Mouse (Mus musculus): ENCODE data around the gene Gp9. TPM values are rescaled to one million over a fixed set of nuclear protein-coding genes. Genes with fewer than 3 reads are reported as not detected.

Gp9 gene
- total and polyA plus RNA-seq, 2 experiments from 2014 or later = not detected

GRCm38 (mm10) chr6:87790779-87791480 is 13.1 kb downstream of the Gp9 start:
- no peak for TF ChIP-seq CTCF (IDR thresholded peaks at IDR 0.05)
- Histone ChIP-seq H3K9ac (replicated peaks; ENCODE audit: low read length, poor library complexity, severe bottlenecking) (no peak overlapping the region), H3K4me1 (ENCODE audit: insufficient read depth, low read length) (no peaks in the 10 kb centered on the region), H3K27ac (ENCODE audit: low read depth, low read length) (no peak overlapping the region), H3K4me3 (ENCODE audit: low read depth, low read length) (no peak overlapping the region), H3K9me3 (ENCODE audit: low read length) (no peaks in the 10 kb centered on the region), H3K27me3 (ENCODE audit: insufficient read depth, low read length) (no peaks in the 10 kb centered on the region), H3K4me2 (ENCODE audit: low read depth, low read length, poor library complexity, severe bottlenecking) (no peak overlapping the region), H3K36me3 (ENCODE audit: insufficient read depth, low read length) (peaks cover 21% of the 10 kb centered on the region)
- DNase-seq (ENCODE audit: low spot score) (no peak), ATAC-seq (ENCODE audit: low FRiP score) (no peak)
- WGBS = 79% methylated on average over 7 of the region's 7 CpGs

- no peak overlapping the region for H3K27ac ChIP-seq (ENCODE audit: low read depth, low read length)
- H3K27me3 ChIP-seq (ENCODE audit: insufficient read depth, low read length) = no peaks in the 10 kb centered on the region
- DNase-seq (ENCODE audit: low spot score) = no peak
- H3K9ac ChIP-seq (replicated peaks; ENCODE audit: low read length, poor library complexity, severe bottlenecking) = no peak overlapping the region
- WGBS = 90% methylated on average over 5 of the region's 5 CpGs
- H3K36me3 ChIP-seq (ENCODE audit: insufficient read depth, low read length) = peaks cover 21% of the 10 kb centered on the region
- H3K9me3 ChIP-seq (ENCODE audit: low read length) = no peaks in the 10 kb centered on the region
- no peak overlapping the region for H3K4me3 ChIP-seq (ENCODE audit: low read depth, low read length)
- TF ChIP-seq CTCF (IDR thresholded peaks at IDR 0.05) = no peak
- no peaks in the 10 kb centered on the region for H3K4me1 ChIP-seq (ENCODE audit: insufficient read depth, low read length)
- no peak for ATAC-seq (ENCODE audit: low FRiP score)
- no peak overlapping the region for H3K4me2 ChIP-seq (ENCODE audit: low read depth, low read length, poor library complexity, severe bottlenecking)
Measured at GRCm38 (mm10) chr6:87791826-87792225, 14.0 kb downstream of the Gp9 start.

- no peak for TF ChIP-seq CTCF (IDR thresholded peaks at IDR 0.05)
- ATAC-seq (ENCODE audit: low FRiP score) (no peak), DNase-seq (ENCODE audit: low spot score) (peak; percentile 27)
- Histone ChIP-seq H3K27ac (ENCODE audit: low read depth, low read length) (no peak overlapping the region), H3K4me1 (ENCODE audit: insufficient read depth, low read length) (no peaks in the 10 kb centered on the region), H3K4me2 (ENCODE audit: low read depth, low read length, poor library complexity, severe bottlenecking) (no peak overlapping the region), H3K4me3 (ENCODE audit: low read depth, low read length) (no peak overlapping the region), H3K27me3 (ENCODE audit: insufficient read depth, low read length) (no peaks in the 10 kb centered on the region), H3K9ac (replicated peaks; ENCODE audit: low read length, poor library complexity, severe bottlenecking) (no peak overlapping the region), H3K36me3 (ENCODE audit: insufficient read depth, low read length) (peaks cover 21% of the 10 kb centered on the region), H3K9me3 (ENCODE audit: low read length) (no peaks in the 10 kb centered on the region)
- 93% methylated on average over 10 of the region's 10 CpGs for WGBS
Measured at GRCm38 (mm10) chr6:87793821-87794510, 16.1 kb downstream of the Gp9 start.

GRCm38 (mm10) chr6:87795385-87796150 is 17.7 kb downstream of the Gp9 start:
- no peaks in the 10 kb centered on the region for H3K9me3 ChIP-seq (ENCODE audit: low read length)
- no peaks in the 10 kb centered on the region for H3K4me1 ChIP-seq (ENCODE audit: insufficient read depth, low read length)
- H3K4me2 ChIP-seq (ENCODE audit: low read depth, low read length, poor library complexity, severe bottlenecking) = no peak overlapping the region
- no peak for ATAC-seq (ENCODE audit: low FRiP score)
- peaks cover 21% of the 10 kb centered on the region for H3K36me3 ChIP-seq (ENCODE audit: insufficient read depth, low read length)
- H3K27me3 ChIP-seq (ENCODE audit: insufficient read depth, low read length) = no peaks in the 10 kb centered on the region
- no peak for DNase-seq (ENCODE audit: low spot score)
- H3K9ac ChIP-seq (replicated peaks; ENCODE audit: low read length, poor library complexity, severe bottlenecking) = no peak overlapping the region
- H3K27ac ChIP-seq (ENCODE audit: low read depth, low read length) = no peak overlapping the region
- 62% methylated on average over 6 of the region's 6 CpGs for WGBS
- TF ChIP-seq CTCF (IDR thresholded peaks at IDR 0.05) = no peak
- H3K4me3 ChIP-seq (ENCODE audit: low read depth, low read length) = no peak overlapping the region

- ATAC-seq (ENCODE audit: low FRiP score) = no peak
- TF ChIP-seq CTCF (IDR thresholded peaks at IDR 0.05) = no peak
- DNase-seq (ENCODE audit: low spot score) = no peak
- Histone ChIP-seq H3K4me1 (ENCODE audit: insufficient read depth, low read length) (no peaks in the 10 kb centered on the region), H3K36me3 (ENCODE audit: insufficient read depth, low read length) (peaks cover 14% of the 10 kb centered on the region), H3K27me3 (ENCODE audit: insufficient read depth, low read length) (no peaks in the 10 kb centered on the region), H3K9me3 (ENCODE audit: low read length) (no peaks in the 10 kb centered on the region), H3K27ac (ENCODE audit: low read depth, low read length) (no peak overlapping the region), H3K4me3 (ENCODE audit: low read depth, low read length) (no peak overlapping the region), H3K9ac (replicated peaks; ENCODE audit: low read length, poor library complexity, severe bottlenecking) (no peak overlapping the region), H3K4me2 (ENCODE audit: low read depth, low read length, poor library complexity, severe bottlenecking) (no peak overlapping the region)
- WGBS = 96% methylated on average over 6 of the region's 6 CpGs
Measured at GRCm38 (mm10) chr6:87796251-87796880, 18.5 kb downstream of the Gp9 start.

Data from midbrain, postnatal 0 days (tissue).